Mouse (Mus musculus) midbrain, embryonic 14.5 days (tissue): ENCODE results near the gene Gm20388. TPM values are rescaled to one million over a fixed set of nuclear protein-coding genes. Genes with fewer than 3 reads are reported as not detected.
A peak's percentile ranks its signal among the peaks of the same experiment; 100 is the strongest.

Experiments used
- ATAC-seq: fragments of 200-750 bp; cut with Nextera tagmentation; 2 replicates; pipeline ENCODE4 v1.8.0; 2017; ENCODE audit warnings: moderate number of reproducible peaks, moderate library complexity; ENCODE audit not compliant: low FRiP score, low TSS enrichment
- DNase-seq: peaks from one replicate; pipeline ENCODE4 v3.0.0-alpha.2; 2015
- H3K27ac ChIP-seq: fragments of 300-500 bp; sonication (generic); replicated peaks from 2 replicates; pipeline ENCODE4 v1.5.1; 2014; ENCODE audit warnings: mild to moderate bottlenecking, low read depth, low read length, moderate library complexity
- H3K27me3 ChIP-seq: fragments of 300-500 bp; sonication (generic); 2 replicates; pipeline ENCODE4 v1.6.1; 2014; ENCODE audit warnings: low read length, control low read depth, mixed read lengths; ENCODE audit not compliant: control insufficient read depth, insufficient read depth
- H3K36me3 ChIP-seq: fragments of 300-500 bp; sonication (generic); 2 replicates; pipeline ENCODE4 v1.6.1; 2014; ENCODE audit warnings: low read length, control low read depth; ENCODE audit not compliant: control insufficient read depth, insufficient read depth
- H3K4me1 ChIP-seq: fragments of 300-500 bp; sonication (generic); 2 replicates; pipeline ENCODE4 v1.6.1; 2014; ENCODE audit warnings: mild to moderate bottlenecking, antibody characterized with exemption, low read length, control low read depth; ENCODE audit not compliant: control insufficient read depth, insufficient read depth
- H3K4me2 ChIP-seq: fragments of 300-500 bp; sonication (generic); 2 replicates; pipeline ENCODE4 v1.6.1; 2014; ENCODE audit warnings: mild to moderate bottlenecking, low read length, moderate library complexity
- H3K4me3 ChIP-seq: fragments of 300-500 bp; sonication (generic); replicated peaks from 2 replicates; pipeline ENCODE4 v1.5.1; 2014; ENCODE audit warnings: low read depth, low read length
- H3K9ac ChIP-seq: fragments of 300-500 bp; sonication (generic); replicated peaks from 2 replicates; pipeline ENCODE4 v1.6.1; 2014; ENCODE audit warnings: mild to moderate bottlenecking, low read length, moderate library complexity
- H3K9me3 ChIP-seq: fragments of 300-500 bp; sonication (generic); 2 replicates; pipeline ENCODE4 v1.6.1; 2016; ENCODE audit warnings: low read length, control low read depth, mixed read lengths; ENCODE audit not compliant: control insufficient read depth
- WGBS: fragments of 180-500 bp; shearing (Covaris S2); extraction: QIAGEN DNeasy Blood & Tissue Kit; methylation state at CpG from one replicate; pipeline ENCODE4 v1.1.7; 2014; 5-methylcytosine and 5-hydroxymethylcytosine counted together
- polyA plus RNA-seq: library from polyadenylated mRNA; unstranded; fragments of >200 nt; fragmentation: Nextera tagmentation; extraction: Ambion mirVana; gene quantifications from 2 replicates; pipeline ENCODE4 v1.2.1, GENCODE M21; 2014

The Gm20388 gene
- polyA plus RNA-seq, 1 experiment from 2014 or later = 4.1 TPM

GRCm38 (mm10) chr8:120178124-120178514, 267.5 kb downstream of the Gm20388 start:
- no peak overlapping the region; the same call in 1 of the 2 replicates for H3K9ac ChIP-seq
- no peaks in the 10 kb centered on the region; the same call in 1 of the 2 replicates for H3K27me3 ChIP-seq
- no peaks in the 10 kb centered on the region for H3K9me3 ChIP-seq
- no peak overlapping the region for H3K4me3 ChIP-seq
- H3K4me1 ChIP-seq = peaks cover 35% of the 10 kb centered on the region
- peak overlapping the region; percentile 51 for H3K4me2 ChIP-seq
- ATAC-seq (no peak), DNase-seq (no peak)
- 3% methylated on average over 10 of the region's 10 CpGs for WGBS
- H3K27ac ChIP-seq = peak overlapping the region; percentile 90
- no peaks in the 10 kb centered on the region for H3K36me3 ChIP-seq

- H3K36me3 ChIP-seq = no peaks in the 10 kb centered on the region
- DNase-seq (peak; percentile 94), ATAC-seq (peak; percentile 42; the same call in 1 of the 2 replicates)
- H3K27ac ChIP-seq = peak overlapping the region; percentile 50
- H3K4me1 ChIP-seq = peaks cover 35% of the 10 kb centered on the region
- H3K9me3 ChIP-seq = no peaks in the 10 kb centered on the region
- 0% methylated on average over 10 of the region's 10 CpGs for WGBS
- no peak overlapping the region for H3K4me3 ChIP-seq
- H3K4me2 ChIP-seq = peak overlapping the region; percentile 33
- no peak overlapping the region for H3K9ac ChIP-seq
- no peaks in the 10 kb centered on the region; the same call in 1 of the 2 replicates for H3K27me3 ChIP-seq
Measured at GRCm38 (mm10) chr8:120179027-120179431, 268.4 kb downstream of the Gm20388 start.

GRCm38 (mm10) chr8:120180445-120180970, 269.9 kb downstream of the Gm20388 start:
- Histone ChIP-seq H3K4me3 (no peak overlapping the region), H3K4me2 (no peak overlapping the region), H3K9ac (no peak overlapping the region), H3K27me3 (no peaks in the 10 kb centered on the region; the same call in 1 of the 2 replicates), H3K9me3 (no peaks in the 10 kb centered on the region), H3K4me1 (peaks cover 49% of the 10 kb centered on the region), H3K36me3 (no peaks in the 10 kb centered on the region), H3K27ac (0 out of 2 replicates have a peak overlapping the region, but pooled peaks have one; percentile 8)
- DNase-seq = no peak
- WGBS = 45% methylated on average over 7 of the region's 7 CpGs
- ATAC-seq = no peak

- no peak for ATAC-seq
- DNase-seq = no peak
- Histone ChIP-seq H3K27me3 (no peaks in the 10 kb centered on the region), H3K4me3 (no peak overlapping the region), H3K9ac (no peak overlapping the region), H3K4me2 (no peak overlapping the region), H3K9me3 (no peaks in the 10 kb centered on the region), H3K27ac (no peak overlapping the region), H3K4me1 (peaks cover 51% of the 10 kb centered on the region), H3K36me3 (no peaks in the 10 kb centered on the region)
- 85% methylated on average over 5 of the region's 5 CpGs for WGBS
Measured at GRCm38 (mm10) chr8:120181274-120181673, 270.6 kb downstream of the Gm20388 start.

- H3K9me3 ChIP-seq = no peaks in the 10 kb centered on the region
- peaks cover 49% of the 10 kb centered on the region for H3K4me1 ChIP-seq
- no peak overlapping the region for H3K9ac ChIP-seq
- no peak overlapping the region for H3K27ac ChIP-seq
- DNase-seq (no peak), ATAC-seq (no peak)
- no peak overlapping the region for H3K4me3 ChIP-seq
- WGBS = 81% methylated on average over 4 of the region's 4 CpGs
- no peaks in the 10 kb centered on the region for H3K36me3 ChIP-seq
- no peaks in the 10 kb centered on the region for H3K27me3 ChIP-seq
- no peak overlapping the region for H3K4me2 ChIP-seq
Measured at GRCm38 (mm10) chr8:120181861-120182414, 271.3 kb downstream of the Gm20388 start.

GRCm38 (mm10) chr8:120184366-120184765, 273.7 kb downstream of the Gm20388 start:
- no peaks in the 10 kb centered on the region for H3K27me3 ChIP-seq
- H3K9me3 ChIP-seq = no peaks in the 10 kb centered on the region
- no peaks in the 10 kb centered on the region for H3K36me3 ChIP-seq
- peaks cover 30% of the 10 kb centered on the region for H3K4me1 ChIP-seq
- no peak overlapping the region for H3K9ac ChIP-seq
- H3K4me3 ChIP-seq = no peak overlapping the region
- ATAC-seq = no peak
- 0 out of 2 replicates have a peak overlapping the region, but pooled peaks have one; percentile 75 for H3K27ac ChIP-seq
- WGBS = 41% methylated on average over 9 of the region's 9 CpGs
- no peak overlapping the region for H3K4me2 ChIP-seq
- no peak for DNase-seq

GRCm38 (mm10) chr8:120184850-120185792, 274.5 kb downstream of the Gm20388 start:
- H3K9ac ChIP-seq = no peak overlapping the region; the same call in 1 of the 2 replicates
- peak overlapping the region; percentile 28 for H3K4me2 ChIP-seq
- 19% methylated on average over 17 of the region's 17 CpGs for WGBS

GRCm38 (mm10) chr8:120186454-120186853, 275.8 kb downstream of the Gm20388 start:
- Histone ChIP-seq H3K9ac (no peak overlapping the region), H3K36me3 (no peaks in the 10 kb centered on the region), H3K4me1 (peaks cover 34% of the 10 kb centered on the region), H3K4me3 (no peak overlapping the region), H3K27ac (0 out of 2 replicates have a peak overlapping the region, but pooled peaks have one; percentile 14), H3K9me3 (no peaks in the 10 kb centered on the region), H3K4me2 (no peak overlapping the region), H3K27me3 (no peaks in the 10 kb centered on the region)
- WGBS = 56% methylated on average over 8 of the region's 8 CpGs
- DNase-seq = no peak
- no peak for ATAC-seq

More at GRCm38 (mm10) chr8:120184850-120185792, 274.5 kb downstream of the Gm20388 start:
- peak; percentile 83 for DNase-seq
- H3K36me3 ChIP-seq = no peaks in the 10 kb centered on the region
- no peaks in the 10 kb centered on the region for H3K27me3 ChIP-seq
- H3K4me1 ChIP-seq = peaks cover 31% of the 10 kb centered on the region
- peak overlapping the region; percentile 75 for H3K27ac ChIP-seq
- no peaks in the 10 kb centered on the region for H3K9me3 ChIP-seq
- no peak overlapping the region for H3K4me3 ChIP-seq
- peak; percentile 37; the same call in 1 of the 2 replicates for ATAC-seq
